Mouse (Mus musculus): ENCODE measurements around the gene Rbm12. TPM values are rescaled to one million over a fixed set of nuclear protein-coding genes. Genes with fewer than 3 reads are reported as not detected.

The Rbm12 gene
- polyA plus RNA-seq (2017; shearing (Covaris generic)), result 57.0 TPM

DNA sequence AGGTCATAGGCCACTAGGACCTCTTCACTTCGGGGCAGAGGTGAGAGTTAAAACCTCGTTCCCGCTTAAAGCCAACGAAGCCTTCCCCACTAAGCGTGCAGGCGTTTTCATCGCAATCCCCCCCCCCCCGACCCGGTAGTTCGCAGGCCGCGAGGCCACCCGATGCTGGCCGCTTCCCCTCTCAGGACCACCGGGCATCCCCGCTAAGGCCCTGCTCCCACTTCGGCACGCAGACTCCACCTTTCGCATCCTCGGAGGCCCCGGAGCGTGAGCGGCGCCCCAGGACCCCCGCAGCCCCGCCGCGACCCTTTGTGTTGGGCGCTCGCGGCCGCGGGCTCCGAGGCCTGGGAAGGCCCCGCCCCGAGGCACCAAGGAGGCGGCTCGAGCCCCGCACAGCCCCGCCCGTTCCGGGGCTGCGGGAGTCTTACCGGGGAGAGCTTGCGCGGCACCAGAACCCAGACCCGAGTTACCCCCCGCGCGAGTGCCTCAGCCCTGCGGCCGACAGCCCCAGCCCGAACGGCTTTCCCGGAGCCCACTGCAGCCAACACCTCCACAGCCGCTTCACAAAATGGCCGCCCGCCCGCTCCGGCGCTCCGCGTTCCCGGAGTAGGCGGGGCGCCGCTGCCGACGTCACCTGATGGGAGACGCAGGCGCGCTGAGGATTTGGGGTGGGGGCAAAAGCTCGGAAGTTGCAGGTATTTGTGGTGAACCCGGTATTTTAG is at the start of gene Rbm12, which contains the start of gene Cpne1:
Gene Rbm12 (minus strand): TSS at position 621 of the 722 bp plus-strand sequence.
Gene Cpne1 (minus strand): TSS at position 608 of the 722 bp plus-strand sequence.

DNA sequence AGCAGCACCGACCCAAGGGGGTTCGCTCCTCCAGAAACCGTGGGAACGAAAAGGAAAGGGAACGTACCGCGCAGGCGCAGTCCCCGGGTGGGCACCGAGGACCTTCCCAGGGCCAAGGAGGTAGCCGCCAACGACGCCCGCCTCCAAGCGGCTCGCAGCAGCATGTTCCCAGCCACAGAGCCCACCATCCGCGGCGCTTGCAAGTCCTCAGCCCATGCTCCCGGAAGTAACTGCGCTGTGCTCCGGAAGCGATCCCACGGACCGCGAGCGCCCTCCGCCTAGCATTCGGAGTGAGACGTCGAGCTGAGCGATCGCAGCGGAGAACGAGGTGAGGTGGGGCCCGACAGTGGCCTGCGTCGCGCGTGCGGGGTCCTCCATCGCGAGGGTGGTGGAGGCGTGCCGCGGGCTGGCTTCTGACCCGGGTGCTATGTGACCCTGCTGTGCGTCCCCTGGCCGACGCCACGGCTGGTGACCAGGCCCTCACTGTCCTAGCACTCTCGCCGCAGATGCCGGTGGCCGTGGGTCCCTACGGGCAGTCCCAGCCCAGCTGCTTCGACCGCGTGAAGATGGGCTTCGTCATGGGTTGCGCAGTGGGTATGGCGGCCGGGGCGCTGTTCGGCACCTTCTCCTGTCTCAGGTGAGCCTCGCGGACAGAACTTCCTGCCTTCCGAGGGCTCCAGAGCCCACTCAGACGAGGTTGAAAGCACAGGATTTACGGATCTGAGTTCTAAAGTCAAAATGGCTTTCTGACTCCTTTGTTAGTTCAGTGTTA is 32.4 kb upstream of the Rbm12 start, which contains the start of the genes Romo1 and Nfs1:
Gene Romo1 (plus strand): TSS at position 87 of the 772 bp plus-strand sequence.
Gene Nfs1 (minus strand): TSS at position 234 of the 772 bp plus-strand sequence.

DNA sequence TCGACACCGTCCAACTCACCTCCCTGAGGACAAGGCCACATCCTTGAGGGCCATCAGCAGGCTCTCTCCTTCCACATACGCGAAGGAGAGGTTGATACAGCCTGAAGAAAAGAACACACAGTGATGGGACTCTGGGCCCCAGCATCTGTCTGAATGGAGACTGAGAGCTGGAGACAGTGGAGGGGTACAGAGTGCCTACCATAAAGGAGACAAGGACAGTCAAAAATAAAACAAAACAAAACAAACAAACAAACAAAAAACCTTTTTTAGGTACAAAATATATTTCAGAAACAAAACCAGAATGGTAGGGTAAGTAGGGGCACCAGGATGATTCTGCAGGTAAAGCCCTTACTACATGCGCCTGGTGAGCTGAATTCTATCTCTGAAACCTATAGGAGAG is 15.2 kb upstream of the Rbm12 start, which contains the start of gene Gm28036:
Gene Gm28036 (minus strand): TSS at position 101 of the 400 bp plus-strand sequence.

DNA sequence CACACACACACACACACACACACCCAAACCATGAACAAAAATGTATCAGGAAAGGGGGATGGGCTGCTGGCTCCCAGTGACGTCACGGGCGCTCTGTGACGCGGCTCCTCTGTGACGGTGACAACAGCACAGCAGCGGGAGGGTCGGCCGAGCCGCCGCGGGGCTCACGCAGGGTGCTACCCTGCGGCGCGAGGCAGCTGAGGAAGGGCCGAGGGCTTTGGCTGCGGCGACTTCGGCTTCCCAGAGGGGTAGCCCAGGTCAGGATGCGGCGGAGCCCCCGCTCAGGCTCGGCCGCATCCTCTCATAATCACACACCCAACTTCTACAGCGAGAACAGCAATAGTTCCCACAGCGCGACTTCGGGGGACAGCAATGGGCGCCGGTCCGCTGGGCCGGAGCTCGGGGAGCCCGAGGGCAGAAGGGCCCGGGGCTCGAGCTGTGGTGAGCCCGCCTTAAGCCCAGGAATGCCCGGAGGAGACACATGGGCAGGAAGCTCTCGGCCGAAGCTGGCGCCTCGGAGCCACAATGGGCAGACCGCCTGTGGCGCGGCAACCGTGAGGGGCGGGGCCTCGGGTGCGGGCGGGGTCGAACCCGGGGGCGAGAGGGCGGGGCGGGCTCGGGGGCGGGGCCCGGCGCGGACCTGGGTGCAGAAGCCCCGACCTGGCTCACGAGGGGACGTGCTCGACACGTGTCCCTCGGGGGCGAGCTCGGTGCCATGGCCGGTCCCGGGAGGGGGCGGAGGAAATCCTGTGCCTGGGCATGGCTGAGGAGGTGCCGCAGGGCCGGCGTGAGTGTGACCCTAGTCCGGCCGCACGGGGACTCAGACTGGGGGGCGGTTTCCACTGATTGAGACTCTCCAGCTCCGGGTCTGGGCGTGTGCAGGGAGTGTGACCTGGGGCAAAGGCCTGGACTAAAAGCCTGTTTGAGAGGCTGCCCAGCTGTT is 46.4 kb downstream of the Rbm12 start, which contains the start of gene Spag4:
Gene Spag4 (plus strand): TSS at position 77 of the 943 bp plus-strand sequence.

DNA sequence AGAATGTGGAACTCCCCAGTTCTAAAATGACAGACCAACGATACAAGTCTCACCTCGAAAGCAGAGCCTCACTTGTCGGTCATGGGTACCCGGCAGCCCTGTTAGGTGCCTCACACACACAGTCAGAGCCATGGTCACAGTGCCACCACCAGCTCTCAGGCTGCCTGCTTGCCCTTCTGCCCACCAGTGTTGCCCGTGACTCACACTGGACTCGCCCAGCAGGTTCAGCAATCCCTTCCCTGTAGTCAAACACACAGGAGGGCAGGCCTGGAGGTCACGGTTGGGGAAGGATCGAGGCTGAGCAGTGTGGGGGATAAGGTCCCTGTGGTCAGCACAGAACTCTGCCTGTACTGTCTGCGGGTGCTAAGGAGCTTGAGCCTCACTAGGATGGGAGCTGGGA is 59.0 kb downstream of the Rbm12 start, which contains the start of gene Fer1l4:
Gene Fer1l4 (minus strand): TSS at position 132 of the 400 bp plus-strand sequence.

Other genes with a start within 250 kb of the Rbm12 start
- 56.2 TPM for gene Uqcc1, start 181.7 kb downstream of the Rbm12 start, polyA plus RNA-seq (2017; shearing (Covaris generic))
- not detected for gene Gm15557, start 171.2 kb downstream of the Rbm12 start, polyA plus RNA-seq (2017; shearing (Covaris generic))
- gene Gdf5, start 166.6 kb downstream of the Rbm12 start, polyA plus RNA-seq (2017; shearing (Covaris generic)), result not detected
- 71.5 TPM for gene Cep250, start 155.5 kb downstream of the Rbm12 start, polyA plus RNA-seq (2017; shearing (Covaris generic))
- gene 6430550D23Rik, start 104.0 kb downstream of the Rbm12 start, polyA plus RNA-seq (2017; shearing (Covaris generic)), result 1.1 TPM
- 166 TPM for gene Ergic3, start 103.9 kb downstream of the Rbm12 start, polyA plus RNA-seq (2017; shearing (Covaris generic))
- gene Fer1l4, start 59.0 kb downstream of the Rbm12 start, polyA plus RNA-seq (2017; shearing (Covaris generic)), result not detected
- gene Spag4, start 46.8 kb downstream of the Rbm12 start, polyA plus RNA-seq (2017; shearing (Covaris generic)), result 0.37 TPM
- gene Cpne1, start within 50 bp of the Rbm12 start, polyA plus RNA-seq (2017; shearing (Covaris generic)), result 90.1 TPM
- gene Gm28036, start 15.1 kb upstream of the Rbm12 start, polyA plus RNA-seq (2017; shearing (Covaris generic)), result 28.8 TPM
- 200 TPM for gene Romo1, start 32.1 kb upstream of the Rbm12 start, polyA plus RNA-seq (2017; shearing (Covaris generic))
- 65.0 TPM for gene Nfs1, start 32.2 kb upstream of the Rbm12 start, polyA plus RNA-seq (2017; shearing (Covaris generic))
- gene Rbm39, start 68.3 kb upstream of the Rbm12 start, polyA plus RNA-seq (2017; shearing (Covaris generic)), result 1,028 TPM
- gene Phf20, start 84.5 kb upstream of the Rbm12 start, polyA plus RNA-seq (2017; shearing (Covaris generic)), result 62.1 TPM
- 5.1 TPM for gene Cnbd2, start 200.3 kb upstream of the Rbm12 start, polyA plus RNA-seq (2017; shearing (Covaris generic))
- gene Scand1, start 200.7 kb upstream of the Rbm12 start, polyA plus RNA-seq (2017; shearing (Covaris generic)), result 13.4 TPM

All from activated CD4-positive, CD25-positive, alpha-beta regulatory T cell, adult 9 weeks (primary cell).